Mouse (Mus musculus): Measurements from ENCODE around the gene Adamts20. TPM values are rescaled to one million over a fixed set of nuclear protein-coding genes. Genes with fewer than 3 reads are reported as not detected.

Adamts20 gene
- polyA plus RNA-seq, 1 experiment from 2014 or later: 0.02 TPM

Other genes starting within 250 kb of the Adamts20 start
- 2.0 and 2.1 TPM in 2 replicates for gene Pus7l, start 78.1 kb upstream of the Adamts20 start, polyA plus RNA-seq (2015; fragmentation: Nextera tagmentation; extraction: Ambion mirVana)
- gene Irak4, start 78.2 kb upstream of the Adamts20 start, polyA plus RNA-seq (2015; fragmentation: Nextera tagmentation; extraction: Ambion mirVana): 4.5 TPM in 2 replicates
- 25.2 and 26.5 TPM in 2 replicates for gene Twf1, start 124.5 kb upstream of the Adamts20 start, polyA plus RNA-seq (2015; fragmentation: Nextera tagmentation; extraction: Ambion mirVana)
- 0.09 and 0.19 TPM in 2 replicates for gene Tmem117, start 163.8 kb upstream of the Adamts20 start, polyA plus RNA-seq (2015; fragmentation: Nextera tagmentation; extraction: Ambion mirVana)

Measured in liver, embryonic 16.5 days (tissue).